Mouse (Mus musculus): ENCODE results near the gene Gbf1.

The Gbf1 gene

GRCm38 (mm10) chr19:46220116-46220515 is 67.8 kb downstream of the Gbf1 start:
- no peak for DNase-seq (ENCODE audit: low read depth, low spot score)

- DNase-seq (ENCODE audit: low read depth, low spot score) = no peak
These were observed 70.8 kb downstream of the Gbf1 start for GRCm38 (mm10) chr19:46223118-46223517.

GRCm38 (mm10) chr19:46224882-46225281 is 72.6 kb downstream of the Gbf1 start:
- no peak for DNase-seq (ENCODE audit: low read depth, low spot score)

- DNase-seq (ENCODE audit: low read depth, low spot score) = no peak
These were observed 73.2 kb downstream of the Gbf1 start for GRCm38 (mm10) chr19:46225506-46225905.

GRCm38 (mm10) chr19:46226295-46226694 is 74.0 kb downstream of the Gbf1 start:
- DNase-seq (ENCODE audit: low read depth, low spot score) = no peak

GRCm38 (mm10) chr19:46227300-46227699 is 75.0 kb downstream of the Gbf1 start:
- no peak for DNase-seq (ENCODE audit: low read depth, low spot score)

GRCm38 (mm10) chr19:46234450-46234849 is 82.1 kb downstream of the Gbf1 start:
- no peak for DNase-seq (ENCODE audit: low read depth, low spot score)

GRCm38 (mm10) chr19:46236658-46237057 is 84.3 kb downstream of the Gbf1 start:
- no peak for DNase-seq (ENCODE audit: low read depth, low spot score)

- no peak for DNase-seq (ENCODE audit: low read depth, low spot score)
These were observed 87.9 kb downstream of the Gbf1 start for GRCm38 (mm10) chr19:46240246-46240645.

GRCm38 (mm10) chr19:46242416-46242815 is 90.1 kb downstream of the Gbf1 start:
- no peak for DNase-seq (ENCODE audit: low read depth, low spot score)

GRCm38 (mm10) chr19:46244628-46245027 is 92.3 kb downstream of the Gbf1 start:
- DNase-seq (ENCODE audit: low read depth, low spot score) = no peak

GRCm38 (mm10) chr19:46248991-46249390 is 96.7 kb downstream of the Gbf1 start:
- no peak for DNase-seq (ENCODE audit: low read depth, low spot score)

GRCm38 (mm10) chr19:46254163-46254752 is 101.9 kb downstream of the Gbf1 start:
- peak; percentile 23 for DNase-seq (ENCODE audit: low read depth, low spot score)

- DNase-seq (ENCODE audit: low read depth, low spot score) = no peak
These were observed 112.5 kb downstream of the Gbf1 start for GRCm38 (mm10) chr19:46264762-46265161.

GRCm38 (mm10) chr19:46275307-46275706 is 123.0 kb downstream of the Gbf1 start:
- DNase-seq (ENCODE audit: low read depth, low spot score) = no peak

GRCm38 (mm10) chr19:46282081-46282849 is 130.0 kb downstream of the Gbf1 start:
- DNase-seq (ENCODE audit: low read depth, low spot score) = no peak

- DNase-seq (ENCODE audit: low read depth, low spot score) = no peak
These were observed 132.4 kb downstream of the Gbf1 start for GRCm38 (mm10) chr19:46284686-46285085.

- DNase-seq (ENCODE audit: low read depth, low spot score) = no peak
These were observed 133.3 kb downstream of the Gbf1 start for GRCm38 (mm10) chr19:46285631-46286030.

GRCm38 (mm10) chr19:46286047-46286446 is 133.7 kb downstream of the Gbf1 start:
- no peak for DNase-seq (ENCODE audit: low read depth, low spot score)

GRCm38 (mm10) chr19:46286926-46287325 is 134.6 kb downstream of the Gbf1 start:
- DNase-seq (ENCODE audit: low read depth, low spot score) = no peak

GRCm38 (mm10) chr19:46287566-46287965 is 135.3 kb downstream of the Gbf1 start:
- DNase-seq (ENCODE audit: low read depth, low spot score) = no peak

- DNase-seq (ENCODE audit: low read depth, low spot score) = no peak
These were observed 138.3 kb downstream of the Gbf1 start for GRCm38 (mm10) chr19:46290535-46291105.

GRCm38 (mm10) chr19:46296938-46297337 is 144.6 kb downstream of the Gbf1 start:
- DNase-seq (ENCODE audit: low read depth, low spot score) = no peak

Data from embryo, embryonic 11.5 days (tissue).